Mouse (Mus musculus): Measurements from ENCODE around the gene Pik3ca.

Pik3ca gene

GRCm38 (mm10) chr3:32397461-32398174 lies at the start of gene Pik3ca:
Gene Pik3ca (plus strand): TSS chr3:32397671.
- DNase-seq (ENCODE audit: low spot score in 2 of 2), result peak; percentile 55 to 60

- DNase-seq (ENCODE audit: low spot score in 2 of 2), result no peak
Observed at GRCm38 (mm10) chr3:32347881-32348280, 49.6 kb upstream of the Pik3ca start.

GRCm38 (mm10) chr3:32361221-32361620 lies 36.2 kb upstream of the Pik3ca start:
- DNase-seq (ENCODE audit: low spot score in 2 of 2), result no peak

- DNase-seq (ENCODE audit: low spot score in 2 of 2), result no peak
Observed at GRCm38 (mm10) chr3:32364195-32364594, 33.3 kb upstream of the Pik3ca start.

GRCm38 (mm10) chr3:32364841-32365545 lies 32.5 kb upstream of the Pik3ca start:
- DNase-seq (ENCODE audit: low spot score in 2 of 2), result no peak

- DNase-seq (ENCODE audit: low spot score in 2 of 2), result peak; percentile 72 to 81
Observed at GRCm38 (mm10) chr3:32365546-32366245, 31.8 kb upstream of the Pik3ca start, which contains the start of gene Zmat3. Gene Zmat3 (minus strand): TSS chr3:32366014.

- DNase-seq (ENCODE audit: low spot score in 2 of 2), result no peak
Observed at GRCm38 (mm10) chr3:32366246-32366734, 31.2 kb upstream of the Pik3ca start.

- DNase-seq (ENCODE audit: low spot score in 2 of 2), result no peak
Observed at GRCm38 (mm10) chr3:32367516-32367915, 30.0 kb upstream of the Pik3ca start.

- no peak for DNase-seq (ENCODE audit: low spot score in 2 of 2)
Observed at GRCm38 (mm10) chr3:32371957-32372356, 25.5 kb upstream of the Pik3ca start.

GRCm38 (mm10) chr3:32372470-32372869 lies 25.0 kb upstream of the Pik3ca start:
- DNase-seq (ENCODE audit: low spot score in 2 of 2), result no peak

- DNase-seq (ENCODE audit: low spot score in 2 of 2), result no peak
Observed at GRCm38 (mm10) chr3:32373236-32373635, 24.2 kb upstream of the Pik3ca start.

- DNase-seq (ENCODE audit: low spot score in 2 of 2), result no peak
Observed at GRCm38 (mm10) chr3:32379891-32380290, 17.6 kb upstream of the Pik3ca start.

GRCm38 (mm10) chr3:32381556-32381955 lies 15.9 kb upstream of the Pik3ca start:
- DNase-seq (ENCODE audit: low spot score in 2 of 2), result no peak

- DNase-seq (ENCODE audit: low spot score in 2 of 2), result no peak
Observed at GRCm38 (mm10) chr3:32392841-32393240, 4.6 kb upstream of the Pik3ca start.

- no peak for DNase-seq (ENCODE audit: low spot score in 2 of 2)
Observed at GRCm38 (mm10) chr3:32393986-32394385, 3.5 kb upstream of the Pik3ca start.

GRCm38 (mm10) chr3:32395771-32396551 lies 1.5 kb upstream of the Pik3ca start:
- DNase-seq (ENCODE audit: low spot score in 2 of 2), result no peak

- DNase-seq (ENCODE audit: low spot score in 2 of 2), result peak; percentile 96 to 97
Observed at GRCm38 (mm10) chr3:32396794-32397460, 544 bp upstream of the Pik3ca start.

GRCm38 (mm10) chr3:32398175-32398538 lies 686 bp downstream of the Pik3ca start:
- no peak for DNase-seq (ENCODE audit: low spot score in 2 of 2)

GRCm38 (mm10) chr3:32398623-32399022 lies 1.2 kb downstream of the Pik3ca start:
- DNase-seq (ENCODE audit: low spot score in 2 of 2), result no peak

- no peak for DNase-seq (ENCODE audit: low spot score in 2 of 2)
Observed at GRCm38 (mm10) chr3:32399381-32399780, 1.9 kb downstream of the Pik3ca start.

- DNase-seq (ENCODE audit: low spot score in 2 of 2), result no peak
Observed at GRCm38 (mm10) chr3:32399931-32400330, 2.5 kb downstream of the Pik3ca start.
